Mouse (Mus musculus) WW6 (cell line): ENCODE measurements around the gene Mn1.

Source experiments
- DNase-seq: peaks from one replicate; pipeline ENCODE4 v3.0.0-alpha.2; 2013; ENCODE audit warnings: low read depth, low spot score

The Mn1 gene

DNA sequence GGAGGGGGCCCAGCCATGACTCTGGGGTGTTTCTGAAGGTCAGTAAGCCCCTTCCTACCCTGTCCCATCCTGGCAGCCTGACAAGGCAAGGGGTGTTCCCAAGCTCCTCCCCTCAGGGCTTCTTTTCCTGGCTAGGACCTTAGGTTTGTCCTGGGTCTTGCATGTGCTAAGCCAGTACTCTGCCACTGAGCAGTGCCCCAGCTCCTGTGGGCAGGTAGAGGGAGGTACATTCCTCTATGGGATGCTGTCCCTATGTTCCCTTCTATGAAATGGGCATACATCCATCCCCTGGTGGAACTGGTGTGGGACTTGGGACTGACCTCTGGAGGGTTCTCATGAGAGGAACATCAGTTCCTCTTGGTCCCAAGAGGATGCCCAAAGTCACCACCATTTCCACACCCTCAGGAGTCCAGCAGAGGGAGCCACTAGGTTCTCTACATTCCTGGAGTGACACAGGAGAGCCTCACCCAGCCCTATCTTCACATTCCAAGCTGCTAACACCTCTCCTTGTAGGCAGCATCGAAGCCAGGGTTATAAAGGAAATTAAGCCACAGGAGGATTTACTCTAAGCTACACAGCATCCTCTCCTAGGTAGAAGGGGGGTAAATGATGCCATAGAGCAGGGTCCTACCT lies 7.6 kb upstream of the Mn1 start:
- DNase-seq: no peak

GRCm38 (mm10) chr5:111410665-111411064 lies 6.5 kb upstream of the Mn1 start:
- no peak for DNase-seq

DNA sequence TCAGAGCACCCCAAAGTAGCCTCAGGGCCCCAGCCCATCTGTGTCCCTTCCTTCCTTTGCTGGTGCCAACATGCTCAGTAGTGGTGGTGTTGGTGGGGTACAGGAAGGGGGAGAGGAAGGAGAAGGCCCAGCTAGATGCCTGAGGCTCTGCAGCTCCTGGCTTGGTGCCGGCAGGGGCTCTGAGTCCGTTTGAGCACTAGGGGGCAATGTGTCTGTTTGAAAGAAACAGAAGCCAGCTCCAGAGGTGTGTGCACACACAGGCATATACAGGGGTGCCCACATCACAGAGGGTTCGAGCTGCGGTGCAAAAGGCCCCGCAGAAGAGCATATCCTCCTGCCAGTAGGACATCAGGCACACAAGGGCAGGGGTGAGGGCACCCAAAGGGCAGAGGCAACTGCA lies 3.0 kb upstream of the Mn1 start:
- DNase-seq: no peak

DNA sequence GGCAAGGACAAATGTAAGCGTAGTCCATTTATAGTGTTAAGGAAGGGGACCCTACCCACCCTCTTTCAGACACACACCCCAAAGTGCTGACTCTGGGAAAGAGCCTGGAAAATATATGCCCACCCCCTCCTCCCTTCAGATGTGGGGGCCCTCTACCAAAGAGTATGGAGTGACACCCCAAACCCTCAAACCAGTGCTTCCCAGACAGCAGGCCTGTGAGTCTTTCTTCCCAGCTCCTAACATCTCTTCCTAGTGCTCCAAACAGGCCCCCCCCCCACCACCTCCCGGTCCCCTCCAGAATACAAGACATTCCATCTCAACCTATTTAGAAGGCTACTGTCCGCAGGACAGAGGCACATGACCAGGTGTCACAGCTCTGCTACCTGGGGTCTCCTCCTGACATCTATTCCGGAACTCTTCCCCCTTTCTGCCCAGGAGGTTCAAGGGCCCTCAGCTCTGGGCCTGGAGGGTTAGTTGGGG lies 2.4 kb upstream of the Mn1 start:
- no peak for DNase-seq

- DNase-seq: no peak
Measured at GRCm38 (mm10) chr5:111415575-111415974, 1.6 kb upstream of the Mn1 start.

GRCm38 (mm10) chr5:111416048-111416447 lies 1.1 kb upstream of the Mn1 start:
- DNase-seq: no peak

DNA sequence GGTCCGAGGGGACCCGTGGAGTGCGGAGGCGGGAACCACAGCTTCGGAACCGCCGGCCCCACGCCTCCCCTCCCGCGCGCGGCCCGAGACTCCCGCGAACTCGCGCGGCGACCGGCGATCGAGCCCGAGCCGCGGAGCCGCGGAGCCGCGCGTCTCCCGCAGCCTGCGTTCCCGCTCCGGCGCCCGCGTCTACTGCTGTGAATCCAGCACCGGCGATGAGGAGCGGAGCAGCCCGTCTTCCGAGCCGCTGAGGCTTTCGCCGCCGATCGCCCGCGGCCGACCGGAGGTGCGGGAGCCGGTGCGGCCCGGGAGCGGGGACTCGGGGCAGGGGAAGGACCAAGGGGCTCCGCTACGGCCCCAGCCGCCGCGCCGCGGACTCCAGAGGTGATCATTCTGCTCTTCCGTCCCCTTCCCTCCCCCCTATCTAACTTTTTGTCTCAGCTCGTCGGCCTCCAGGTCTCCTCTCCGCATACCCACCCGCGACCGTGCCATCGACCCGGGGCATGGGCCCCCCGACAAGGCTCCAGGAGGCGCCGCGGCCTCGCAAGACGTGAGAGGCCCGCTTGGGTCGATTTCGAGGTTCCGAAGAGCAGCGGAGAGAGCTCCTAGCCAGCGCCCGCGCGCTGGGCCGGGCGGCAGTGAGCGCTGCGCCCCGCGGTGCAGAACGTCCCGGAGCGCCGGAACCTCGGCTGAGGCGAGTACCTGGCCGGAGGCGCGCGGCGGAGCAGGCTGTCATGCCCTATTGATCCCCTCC lies 393 bp downstream of the Mn1 start:
- DNase-seq: no peak

GRCm38 (mm10) chr5:111418202-111419120 lies 1.3 kb downstream of the Mn1 start:
- DNase-seq: no peak

GRCm38 (mm10) chr5:111419121-111419881 lies 2.1 kb downstream of the Mn1 start:
- DNase-seq: no peak

DNA sequence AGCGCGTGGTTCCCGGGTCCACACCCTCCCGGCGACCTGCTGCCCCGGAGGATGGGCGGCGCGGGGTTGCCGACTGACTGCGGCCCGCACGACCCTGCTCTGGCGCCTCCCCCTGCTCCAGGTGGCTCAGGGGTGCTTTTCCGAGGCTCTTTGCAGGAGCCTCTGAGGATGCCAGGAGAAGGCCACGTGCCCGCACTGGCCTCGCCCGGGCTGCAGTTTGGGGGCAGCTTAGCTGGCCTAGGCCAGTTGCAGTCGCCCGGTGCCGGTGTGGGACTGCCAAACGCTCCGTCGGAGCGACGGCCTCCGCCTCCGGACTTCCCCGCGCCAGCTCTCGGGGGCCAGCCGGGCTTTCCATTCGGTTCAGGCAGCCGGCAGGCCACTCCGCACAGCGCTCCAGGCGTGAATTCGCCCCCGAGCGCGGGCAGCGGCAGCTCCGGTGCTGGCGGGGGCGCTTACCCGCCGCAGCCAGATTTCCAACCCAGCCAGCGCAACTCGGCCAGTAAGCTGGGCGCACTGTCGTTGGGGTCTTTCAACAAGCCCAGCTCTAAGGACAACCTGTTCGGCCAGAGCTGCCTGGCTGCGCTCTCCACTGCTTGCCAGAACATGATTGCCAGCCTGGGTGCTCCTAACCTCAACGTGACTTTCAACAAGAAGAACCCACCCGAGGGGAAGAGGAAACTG lies 3.0 kb downstream of the Mn1 start:
- DNase-seq: no peak

DNA sequence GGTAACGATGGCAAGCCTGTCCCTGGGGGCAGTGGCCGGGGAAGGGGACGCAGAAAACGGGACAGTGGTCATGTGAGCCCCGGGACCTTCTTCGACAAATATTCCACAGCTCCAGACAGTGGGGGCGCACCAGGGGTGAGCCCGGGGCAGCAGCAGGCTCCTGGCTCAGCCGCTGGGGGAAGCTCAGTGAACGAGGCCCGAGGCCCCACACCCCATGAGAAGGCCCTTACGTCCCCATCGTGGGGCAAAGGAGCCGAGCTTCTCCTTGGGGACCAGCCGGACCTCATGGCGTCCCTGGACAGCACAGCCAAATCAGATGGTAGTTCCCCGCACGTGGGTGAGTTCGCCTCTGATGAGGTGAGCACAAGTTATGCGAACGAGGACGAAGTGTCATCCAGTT lies 3.7 kb downstream of the Mn1 start:
- no peak for DNase-seq

- DNase-seq: no peak
Measured at GRCm38 (mm10) chr5:111421424-111421823, 4.3 kb downstream of the Mn1 start.

- no peak for DNase-seq
Measured at GRCm38 (mm10) chr5:111422058-111422800, 5.1 kb downstream of the Mn1 start.

- no peak for DNase-seq
Measured at GRCm38 (mm10) chr5:111423011-111423410, 5.8 kb downstream of the Mn1 start.

DNA sequence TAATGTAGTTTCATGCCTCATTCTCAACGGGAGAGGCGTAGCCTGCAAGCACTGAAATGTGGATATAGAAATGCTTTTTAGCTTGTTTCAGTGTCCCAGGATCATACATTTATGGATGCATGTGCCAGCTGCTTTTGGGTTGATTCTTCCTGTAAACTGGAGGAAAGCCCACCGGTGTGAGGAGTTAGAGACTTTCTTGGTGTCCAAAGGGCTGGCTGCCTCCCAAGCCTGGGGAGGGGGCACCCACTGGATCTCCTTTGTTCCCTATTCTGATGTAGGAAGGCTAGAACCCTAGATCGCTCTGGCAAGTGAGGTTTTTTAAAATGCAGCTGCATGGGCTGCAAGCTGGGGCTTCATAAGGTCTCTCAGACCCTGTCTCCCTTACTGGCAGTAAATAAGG lies 6.5 kb downstream of the Mn1 start:
- DNase-seq: no peak

- DNase-seq: no peak
Measured at GRCm38 (mm10) chr5:111425813-111426212, 8.7 kb downstream of the Mn1 start.

DNA sequence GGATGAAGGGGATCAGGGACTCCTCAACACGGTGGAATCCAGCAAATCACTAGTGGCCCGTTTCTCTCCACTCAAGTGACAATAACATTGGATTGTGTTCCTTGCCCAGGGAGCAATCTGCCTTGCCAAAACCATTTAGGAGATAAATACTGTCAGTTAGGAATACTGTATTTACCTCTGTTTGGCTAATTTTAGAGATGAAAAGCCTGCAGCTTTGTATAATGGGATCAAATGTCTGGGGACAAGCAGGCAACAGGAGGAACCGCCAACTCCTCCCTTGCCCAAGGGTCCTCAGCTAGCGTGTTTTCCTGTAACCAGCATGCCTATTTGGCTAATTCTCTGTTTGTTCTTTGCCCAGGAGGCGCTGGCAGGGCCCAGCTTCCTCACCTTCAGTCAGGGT lies 9.1 kb downstream of the Mn1 start:
- DNase-seq: no peak

GRCm38 (mm10) chr5:111428882-111429281 lies 11.7 kb downstream of the Mn1 start:
- DNase-seq: no peak

- DNase-seq: no peak
Measured at GRCm38 (mm10) chr5:111429726-111430125, 12.6 kb downstream of the Mn1 start.
